Mouse (Mus musculus) thymus, adult 2 months (tissue): Measurements from ENCODE around the gene Fam114a1.

Experiments
- CTCF ChIP-seq: fragments of 200-500 bp; IDR thresholded peaks from 2 replicates; pipeline ENCODE4 v1.5.1; 2012; ENCODE audit warnings: mild to moderate bottlenecking, control low read depth, low read length, moderate library complexity, borderline replicate concordance; ENCODE audit not compliant: control insufficient read depth, poor library complexity, insufficient read depth; ENCODE audit errors: extremely low read depth
- POLR2A ChIP-seq: fragments of 200-500 bp; IDR thresholded peaks from 2 replicates; pipeline ENCODE4 v1.6.1; 2012; ENCODE audit warnings: mild to moderate bottlenecking, low read length, control low read depth, moderate library complexity; ENCODE audit not compliant: control insufficient read depth, poor library complexity, insufficient read depth; ENCODE audit errors: extremely low read depth

DNA sequence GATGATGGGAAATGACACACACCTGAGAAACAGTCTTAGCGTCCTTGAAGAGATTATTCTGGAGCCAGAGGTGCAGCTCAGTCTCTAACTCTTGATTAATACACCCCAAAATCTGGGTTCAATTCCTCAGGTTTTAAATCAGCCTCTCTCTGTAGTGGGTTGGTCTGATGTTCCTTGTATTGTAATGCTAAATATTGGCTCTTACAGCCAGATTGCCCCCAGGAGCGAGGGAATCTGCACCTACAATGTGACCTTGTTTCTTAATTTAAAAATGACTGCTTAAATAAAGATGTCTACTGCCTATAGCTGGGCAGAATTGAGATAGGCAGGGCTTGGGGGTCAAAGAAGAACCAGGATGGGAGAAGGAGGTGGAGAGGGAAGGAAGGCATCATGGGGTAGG is 89.9 kb downstream of the Fam114a1 start:
- TF ChIP-seq POLR2A = no peak
- TF ChIP-seq CTCF = no peak
